Mouse (Mus musculus): ENCODE results near the gene Metrn.
"Not testable (repeated sequence)": the region's sequence is repeated elsewhere in the genome, so short reads cannot be mapped to it uniquely, and the experiment has no call there.

Gene Metrn

DNA sequence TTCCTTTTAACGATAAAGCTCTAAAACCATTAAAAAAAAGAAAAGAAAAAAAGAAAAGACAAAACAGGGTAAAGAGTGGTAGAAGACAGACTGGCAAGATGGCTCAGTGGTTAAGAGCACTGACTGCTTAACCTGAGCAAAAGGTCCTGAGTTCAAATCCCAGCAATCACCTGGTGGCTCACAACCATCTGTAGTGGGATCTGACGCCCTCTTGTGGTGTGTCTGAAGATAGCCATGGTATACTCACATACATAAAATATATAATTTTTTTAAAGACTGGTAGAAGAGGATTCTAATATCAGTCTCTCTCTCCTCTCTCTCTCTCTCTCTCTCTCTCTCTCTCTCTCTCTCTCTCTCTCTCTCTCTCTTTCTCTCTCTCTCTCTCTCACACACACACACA is 10.5 kb upstream of the Metrn start:
- not testable (repeated sequence) for DNase-seq (ENCODE audit: low spot score)

DNA sequence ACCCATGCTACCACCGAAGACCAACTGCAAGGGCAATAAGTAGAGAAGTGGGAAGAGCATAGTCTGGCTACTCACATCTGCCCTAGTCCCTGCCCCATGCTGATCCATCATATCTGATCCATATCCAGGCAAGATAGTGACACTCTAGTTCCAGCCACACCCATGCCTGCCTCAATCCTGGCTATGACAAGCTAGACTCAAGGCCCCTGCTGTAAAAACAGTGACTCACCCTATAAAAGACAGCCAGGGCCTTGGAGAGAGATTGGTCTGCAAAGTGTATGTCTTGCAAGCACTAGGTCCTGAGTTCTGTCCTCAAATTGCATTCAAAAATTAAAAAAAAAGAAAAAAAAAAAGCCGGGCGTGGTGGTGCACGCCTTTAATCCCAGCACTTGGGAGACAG is 9.6 kb upstream of the Metrn start:
- DNase-seq (ENCODE audit: low spot score) = no peak

DNA sequence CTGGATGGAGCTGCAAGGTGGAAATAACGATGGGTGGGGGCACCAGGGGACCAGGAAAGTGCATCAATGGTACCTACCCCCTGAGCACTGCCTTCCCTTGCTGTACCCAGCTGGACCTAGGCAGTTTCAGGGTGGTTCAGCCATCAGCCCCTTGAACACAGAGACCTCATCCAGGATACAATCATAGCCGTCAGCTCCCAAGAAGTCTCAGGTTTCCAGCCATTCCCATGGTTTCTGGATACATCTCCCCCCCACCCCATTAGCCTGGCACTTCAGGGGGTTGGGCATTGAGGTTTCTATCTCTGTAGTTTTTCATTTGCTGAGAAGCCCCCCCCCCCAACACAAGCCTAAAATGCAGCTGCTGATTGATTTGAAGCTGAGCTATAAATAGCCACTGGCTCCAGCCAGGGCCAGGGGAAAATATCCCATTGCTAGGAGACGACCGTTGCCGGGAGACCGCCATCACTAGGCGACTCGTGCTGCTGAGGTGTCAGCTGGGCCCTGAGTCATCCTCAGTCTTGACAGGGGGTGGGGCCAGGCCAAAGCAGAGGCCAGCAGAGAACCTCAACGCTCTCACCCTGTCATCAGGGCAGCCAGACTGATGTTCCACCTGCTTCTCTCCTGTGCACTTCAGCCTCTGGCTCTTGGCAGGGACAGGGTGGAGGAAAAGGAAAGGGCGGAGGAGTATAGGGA is 6.0 kb upstream of the Metrn start:
- DNase-seq (ENCODE audit: low spot score) = peak; percentile 71

DNA sequence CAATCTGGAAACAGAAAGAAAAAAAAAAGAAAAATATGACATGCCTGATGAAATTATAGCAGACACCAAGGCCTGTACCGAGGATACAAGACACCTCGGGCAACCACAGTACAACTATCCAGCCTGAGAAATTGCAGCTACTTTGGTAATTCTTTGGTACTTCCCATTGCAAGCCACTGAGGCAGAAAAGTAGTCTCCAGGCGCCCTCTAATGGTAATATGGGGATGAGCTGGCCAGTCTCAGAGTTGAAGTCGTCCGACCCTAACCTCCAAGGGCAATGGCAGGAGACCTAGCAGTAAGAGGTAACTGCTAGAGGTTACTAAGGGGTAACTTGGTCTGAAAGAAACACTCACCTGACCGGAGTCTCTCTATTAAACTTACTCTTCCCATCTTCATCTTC is 4.1 kb upstream of the Metrn start:
- peak; percentile 70 for DNase-seq (ENCODE audit: low spot score)

DNA sequence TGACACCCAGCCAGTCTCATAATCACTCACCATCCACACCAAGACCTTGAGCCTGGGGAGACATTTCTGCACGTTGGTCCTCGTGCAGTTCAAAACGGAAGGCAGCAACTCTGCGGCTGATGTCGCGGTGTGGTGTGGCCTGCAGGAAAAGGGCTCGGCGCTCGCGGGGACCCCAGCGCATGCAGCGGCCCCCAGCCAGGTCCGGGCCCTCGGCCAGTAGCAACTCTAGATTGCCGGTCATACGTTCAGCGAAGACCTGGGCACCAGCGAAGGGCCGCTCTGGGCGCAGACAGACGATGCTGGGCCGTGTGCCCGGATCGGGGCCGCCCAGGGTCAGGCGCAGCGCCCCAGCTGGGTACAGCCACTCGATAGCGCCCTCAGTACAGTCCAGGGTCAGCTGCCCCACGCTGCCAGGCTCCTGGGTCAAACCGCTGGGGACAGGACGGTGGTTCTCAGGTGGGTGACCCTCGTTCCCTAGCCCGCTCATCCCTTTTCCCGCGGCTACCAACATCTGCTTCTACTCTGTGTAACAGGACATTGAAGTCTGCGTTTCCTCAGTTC is 645 bp downstream of the Metrn start:
- DNase-seq (ENCODE audit: low spot score) = no peak

DNA sequence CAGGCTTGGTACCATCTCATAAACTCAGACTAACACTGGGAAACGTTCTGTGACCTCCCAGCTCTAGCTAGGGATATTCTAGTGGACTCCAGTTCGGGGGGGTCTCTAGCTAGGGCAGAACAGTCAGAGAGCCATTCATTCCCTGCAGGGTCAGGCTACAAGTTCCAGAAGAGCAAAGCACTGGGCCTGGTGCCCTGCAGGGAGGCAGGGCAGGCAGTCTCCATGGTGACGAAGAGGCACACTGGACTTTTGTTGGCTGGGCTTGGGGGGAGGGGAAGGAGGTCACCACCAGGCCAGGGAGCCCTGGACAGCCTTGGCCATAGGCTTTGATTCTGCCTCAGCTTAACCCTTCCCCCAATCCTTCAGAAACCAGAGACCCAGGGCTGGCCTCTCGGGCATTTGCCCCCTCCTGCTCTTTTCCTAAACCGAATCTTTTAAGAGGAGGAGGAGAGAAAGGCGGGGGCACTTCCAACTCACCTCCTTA is 1.3 kb downstream of the Metrn start, which contains the start of gene AC134908.4:
AC134908.4 (minus strand) TSS at position 51 of the 484 bp plus-strand sequence.
- DNase-seq (ENCODE audit: low spot score) = peak; percentile 83

DNA sequence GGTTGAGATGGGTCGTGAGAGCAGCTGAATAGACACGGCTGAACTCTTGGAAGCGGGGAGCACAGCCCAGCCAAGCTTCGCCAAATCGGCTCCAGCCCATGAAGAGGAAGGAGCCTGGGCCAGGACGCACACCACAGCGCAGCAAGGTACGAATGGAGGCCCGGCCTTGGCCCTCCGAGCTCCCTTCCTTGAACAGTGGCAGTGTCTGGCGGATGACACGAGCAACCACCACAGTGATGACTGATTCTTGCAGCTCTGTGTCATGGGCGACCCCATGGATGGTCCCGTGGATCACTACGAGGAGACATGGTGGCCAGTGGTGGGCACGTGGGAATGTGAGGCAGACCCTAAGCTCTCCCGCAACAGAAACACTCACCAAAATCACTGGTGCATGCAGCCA is 1.9 kb downstream of the Metrn start:
- DNase-seq (ENCODE audit: low spot score) = no peak

DNA sequence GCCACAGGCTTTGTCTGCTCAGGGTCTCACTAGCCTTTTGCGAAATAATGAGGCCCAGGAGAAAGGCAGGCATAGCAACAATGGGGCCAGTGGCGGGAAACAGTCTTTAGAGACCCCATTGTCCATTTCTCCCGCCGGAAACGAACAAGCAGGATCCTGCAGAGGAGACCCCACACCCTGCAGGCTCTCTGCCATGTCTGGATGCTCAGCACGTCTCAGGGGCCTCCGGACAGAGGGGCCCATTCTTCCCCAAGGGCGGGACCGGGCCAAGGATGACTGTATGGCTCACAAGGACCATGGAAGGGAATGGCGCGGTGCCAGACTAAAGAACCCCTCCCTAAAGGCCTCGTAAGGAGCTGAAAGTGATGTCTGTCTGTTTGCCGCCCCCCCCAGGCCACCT is 2.7 kb downstream of the Metrn start:
- no peak for DNase-seq (ENCODE audit: low spot score)

DNA sequence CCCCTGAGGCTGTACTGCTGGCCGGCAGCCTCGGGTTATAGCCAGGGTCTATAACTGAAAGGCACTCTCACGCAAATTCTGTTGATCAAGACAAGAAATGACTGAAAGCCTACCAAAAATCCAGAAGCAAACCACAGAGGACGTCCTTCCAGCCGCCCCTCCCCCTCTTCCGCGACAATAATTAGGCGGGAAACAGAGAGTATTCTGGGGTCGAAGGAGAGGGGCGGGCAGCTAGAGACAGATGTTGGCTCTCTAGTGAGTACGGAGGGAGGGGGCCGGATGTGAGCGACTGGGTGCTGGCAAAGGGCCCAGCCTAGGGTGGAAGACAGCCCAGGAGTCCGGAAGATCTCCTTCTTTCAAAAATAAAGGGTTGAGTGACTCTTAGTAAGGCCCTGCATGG is 4.3 kb downstream of the Metrn start, which contains the start of gene Fam173a:
Fam173a (minus strand) TSS at position 287 of the 400 bp plus-strand sequence.
- no peak for DNase-seq (ENCODE audit: low spot score)

DNA sequence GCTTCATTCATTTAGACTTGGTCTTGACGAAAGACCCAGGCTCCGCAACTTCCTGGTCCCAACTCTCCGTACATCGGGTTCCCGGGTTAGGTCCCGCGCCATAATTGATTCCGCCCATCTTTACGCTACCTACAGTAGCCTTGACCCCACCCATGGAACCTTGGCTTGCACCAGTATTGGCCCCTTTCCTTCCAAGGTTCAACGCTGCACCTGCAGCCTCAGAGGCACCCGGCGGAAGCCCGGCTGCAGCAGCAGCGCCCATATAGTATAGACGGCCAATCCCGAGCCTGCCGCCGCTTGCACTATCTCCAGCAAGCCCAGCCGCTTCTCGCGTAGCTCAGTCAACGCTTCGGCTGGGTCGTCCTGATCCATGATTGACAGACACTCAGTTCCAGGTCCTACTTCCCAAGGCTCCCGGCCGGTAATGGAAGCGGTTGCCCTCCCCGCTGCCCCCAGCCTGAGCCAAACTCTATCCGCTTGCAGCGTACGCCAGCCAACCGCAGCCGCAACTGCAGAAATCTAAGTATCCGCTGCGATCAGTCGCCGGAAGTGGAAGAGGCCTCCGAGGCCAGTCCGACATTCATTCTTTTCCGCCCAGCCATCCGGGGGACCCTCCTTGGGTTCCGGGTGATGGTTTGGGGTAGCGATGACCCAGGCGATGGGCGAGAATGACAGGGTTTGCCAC is 5.0 kb downstream of the Metrn start:
- peak; percentile 71 for DNase-seq (ENCODE audit: low spot score)

DNA sequence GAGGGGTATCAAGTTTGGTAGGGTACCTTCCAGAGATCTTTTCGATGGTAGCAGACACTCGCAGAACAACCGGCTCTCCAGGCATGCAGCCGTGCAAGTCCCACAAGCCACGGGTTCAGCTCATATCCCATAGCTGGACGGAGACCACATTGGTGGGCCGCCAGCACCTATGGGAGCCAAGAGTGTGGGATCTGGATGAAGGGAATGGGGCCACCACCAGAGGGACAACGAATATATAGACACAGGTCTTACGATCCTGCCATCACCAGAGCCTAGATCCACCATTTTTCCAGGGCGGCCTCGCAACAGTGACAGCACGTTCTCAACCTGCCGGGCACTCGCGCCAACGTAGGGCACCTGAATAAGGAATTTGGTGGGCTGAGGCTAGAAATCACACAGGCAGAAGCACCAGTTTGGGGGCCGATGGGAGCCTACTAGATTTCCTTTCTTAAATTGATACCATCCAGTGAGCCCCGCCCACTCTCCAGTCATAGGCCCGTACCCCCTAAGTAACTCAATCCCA is 5.6 kb downstream of the Metrn start:
- DNase-seq (ENCODE audit: low spot score) = no peak

DNA sequence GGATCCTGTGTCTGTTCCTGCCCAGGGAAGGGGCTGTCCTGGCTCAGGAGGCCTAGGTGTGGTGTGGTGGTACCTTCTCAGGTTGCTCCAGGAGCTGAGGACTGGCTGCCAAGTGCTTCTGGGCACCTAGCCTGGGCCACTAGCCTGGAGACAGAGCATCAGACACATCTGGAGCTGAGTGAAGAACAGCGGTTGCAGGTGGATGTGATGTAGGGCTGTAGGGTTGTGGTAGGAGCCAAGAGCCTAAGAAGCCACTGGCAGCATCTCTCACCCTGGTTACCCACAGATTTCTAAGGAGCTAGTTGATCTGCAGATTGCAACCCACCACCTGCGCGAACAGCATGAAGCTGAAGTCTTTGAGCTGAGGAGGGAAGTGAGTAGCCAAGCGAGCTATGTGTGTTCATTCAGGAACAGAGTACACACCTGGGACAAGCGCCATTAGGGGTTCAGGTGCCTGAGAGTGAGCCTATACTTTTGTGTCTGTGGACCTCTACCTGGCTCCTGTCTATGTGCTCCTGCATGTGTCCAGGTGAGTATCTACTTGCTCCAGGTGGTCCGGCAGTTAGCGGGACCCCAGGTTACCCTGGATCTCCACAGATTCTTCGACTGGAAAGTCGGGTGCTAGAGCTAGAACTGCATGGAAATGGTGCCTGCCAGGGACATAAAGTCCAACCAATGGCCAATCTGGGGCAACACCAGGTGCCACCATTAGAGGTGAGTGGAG is 10.0 kb downstream of the Metrn start:
- DNase-seq (ENCODE audit: low spot score) = no peak

DNA sequence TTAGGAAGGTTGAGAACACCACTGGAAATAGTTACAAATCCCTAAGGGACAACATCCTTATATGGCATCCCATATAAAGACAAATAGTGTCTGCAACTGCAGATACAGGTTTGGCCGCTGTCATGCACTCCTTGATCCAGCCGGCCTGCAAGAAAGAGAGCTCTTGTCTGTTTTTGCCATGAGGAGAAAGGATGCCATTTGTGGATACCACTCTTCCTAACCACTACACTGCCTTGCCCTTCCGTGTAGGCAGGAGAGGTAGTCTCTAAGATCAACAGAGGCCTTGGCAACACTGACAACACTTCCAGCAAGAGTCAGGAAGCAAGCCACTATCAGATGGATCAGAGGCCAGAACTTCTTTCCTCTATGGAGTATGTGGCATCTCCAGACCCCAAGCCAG is 10.7 kb downstream of the Metrn start, which contains the start of gene Ccdc78:
Ccdc78 (plus strand) TSS at position 301 of the 400 bp plus-strand sequence.
- no peak for DNase-seq (ENCODE audit: low spot score)

DNA sequence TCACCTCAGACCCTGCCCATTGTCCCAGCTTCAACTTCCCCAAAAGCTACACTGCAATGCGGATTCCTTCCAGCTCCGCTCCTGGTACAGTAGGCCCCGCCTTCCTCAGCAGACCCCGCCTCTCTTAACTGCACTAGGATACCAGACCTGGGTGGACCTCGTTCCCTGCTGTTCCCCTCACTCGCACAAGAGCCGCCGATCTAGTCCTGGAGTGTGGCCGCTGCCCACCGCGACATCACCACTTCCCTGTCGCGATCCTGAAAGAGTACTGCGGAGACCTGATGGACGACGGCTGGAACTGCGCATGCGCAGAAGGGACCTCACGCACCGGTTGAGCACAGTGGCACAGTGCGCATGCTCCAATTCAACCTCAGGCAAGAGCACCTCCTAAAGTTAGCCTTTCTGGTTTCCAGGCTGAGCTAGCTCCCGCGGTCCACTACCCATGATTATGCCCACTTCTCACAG is 11.6 kb downstream of the Metrn start, which contains the start of gene Haghl:
Haghl (minus strand) TSS at position 393 of the 465 bp plus-strand sequence.
- DNase-seq (ENCODE audit: low spot score) = peak; percentile 94

DNA sequence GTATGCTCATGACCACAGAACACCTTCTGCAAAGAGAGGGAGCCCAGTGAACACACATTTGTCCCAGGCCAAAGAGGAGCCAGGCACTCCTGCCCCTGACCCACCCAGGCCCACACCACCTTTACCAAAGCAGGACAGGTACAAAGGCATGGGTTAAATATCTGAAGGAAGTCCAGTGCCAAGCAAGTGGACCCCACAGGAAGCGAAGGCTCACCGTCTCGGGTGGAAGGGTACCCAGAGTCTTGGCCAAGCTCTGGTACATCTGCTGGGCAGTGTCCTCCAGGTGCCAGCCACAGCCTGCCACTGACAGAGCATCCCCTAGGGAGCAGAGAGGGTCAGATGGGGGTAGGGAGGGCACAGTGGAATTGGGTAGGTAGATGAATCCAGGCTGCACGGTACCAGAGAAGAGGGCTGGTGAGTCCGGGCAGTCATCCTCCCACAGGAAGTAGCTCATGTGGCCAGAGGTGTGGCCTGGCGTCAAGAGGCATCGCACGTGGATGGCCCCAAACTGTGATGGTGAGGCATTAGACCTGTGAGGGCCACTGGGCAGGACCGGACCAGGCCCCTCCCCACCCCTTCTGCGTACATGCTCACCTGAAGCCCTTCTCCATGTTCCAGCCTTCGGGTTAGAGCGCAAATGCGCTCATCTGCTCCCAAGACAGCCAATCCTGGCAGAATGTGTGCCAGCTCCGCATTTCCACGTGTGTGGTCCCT is 12.9 kb downstream of the Metrn start:
- no peak for DNase-seq (ENCODE audit: low spot score)

DNA sequence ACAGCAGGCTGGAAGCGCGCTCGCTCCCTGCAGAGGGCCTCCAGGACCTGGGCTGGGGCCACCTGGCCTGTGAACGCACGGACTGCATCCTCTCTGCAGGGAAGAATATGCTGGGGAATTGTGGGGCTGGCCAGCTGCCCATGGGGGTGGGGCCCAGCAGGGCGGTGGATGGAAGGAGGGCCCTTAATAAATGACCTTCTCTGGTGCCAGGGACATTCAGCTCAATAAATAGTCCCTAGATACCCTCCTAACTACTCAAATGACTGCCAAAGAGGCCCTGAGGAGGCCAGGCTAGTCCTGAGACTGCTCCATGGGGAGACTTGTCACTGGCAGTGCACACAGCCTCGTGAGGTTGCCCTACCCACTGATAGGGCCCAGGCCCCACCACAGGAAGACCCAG is 13.8 kb downstream of the Metrn start:
- DNase-seq (ENCODE audit: low spot score) = no peak

DNA sequence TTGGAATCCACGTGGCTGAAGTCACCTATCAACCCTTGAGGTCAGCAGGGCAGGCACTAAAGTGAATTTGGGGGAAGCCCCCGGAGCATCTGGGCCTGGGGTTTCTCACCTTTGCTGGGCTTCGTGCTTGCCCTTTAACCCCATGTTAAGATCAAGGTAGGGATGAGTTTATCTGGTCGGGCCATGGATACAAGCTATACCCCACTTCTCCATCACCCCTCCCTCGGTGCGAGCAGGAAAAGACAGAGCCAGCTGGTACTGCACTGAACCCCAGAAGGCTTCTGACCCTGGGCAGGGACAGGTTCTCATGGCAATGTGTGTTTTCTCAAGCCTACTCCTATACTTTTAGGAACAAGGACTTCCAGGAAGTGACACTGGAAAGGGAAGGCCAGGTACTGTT is 15.6 kb downstream of the Metrn start:
- no peak for DNase-seq (ENCODE audit: low spot score)

DNA sequence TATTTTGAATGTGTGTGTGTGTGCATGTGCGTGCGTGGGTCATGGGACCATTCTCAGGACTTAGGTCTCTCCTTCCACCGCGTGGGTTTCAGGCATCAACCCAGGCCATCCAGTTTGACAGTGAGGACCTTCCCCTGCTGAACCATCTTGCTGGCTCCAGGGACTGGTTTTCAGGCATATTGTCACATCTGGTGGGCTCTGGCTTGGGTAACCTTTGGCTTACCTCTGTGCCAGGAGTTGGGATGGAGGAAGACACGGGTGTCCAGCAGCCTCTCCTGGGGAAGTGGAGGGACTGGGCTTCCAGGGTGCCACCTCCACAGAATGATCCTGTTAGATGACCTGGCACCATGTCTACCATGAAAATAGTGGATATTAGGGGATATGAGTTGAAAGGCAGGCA is 19.0 kb downstream of the Metrn start:
- DNase-seq (ENCODE audit: low spot score) = no peak

DNA sequence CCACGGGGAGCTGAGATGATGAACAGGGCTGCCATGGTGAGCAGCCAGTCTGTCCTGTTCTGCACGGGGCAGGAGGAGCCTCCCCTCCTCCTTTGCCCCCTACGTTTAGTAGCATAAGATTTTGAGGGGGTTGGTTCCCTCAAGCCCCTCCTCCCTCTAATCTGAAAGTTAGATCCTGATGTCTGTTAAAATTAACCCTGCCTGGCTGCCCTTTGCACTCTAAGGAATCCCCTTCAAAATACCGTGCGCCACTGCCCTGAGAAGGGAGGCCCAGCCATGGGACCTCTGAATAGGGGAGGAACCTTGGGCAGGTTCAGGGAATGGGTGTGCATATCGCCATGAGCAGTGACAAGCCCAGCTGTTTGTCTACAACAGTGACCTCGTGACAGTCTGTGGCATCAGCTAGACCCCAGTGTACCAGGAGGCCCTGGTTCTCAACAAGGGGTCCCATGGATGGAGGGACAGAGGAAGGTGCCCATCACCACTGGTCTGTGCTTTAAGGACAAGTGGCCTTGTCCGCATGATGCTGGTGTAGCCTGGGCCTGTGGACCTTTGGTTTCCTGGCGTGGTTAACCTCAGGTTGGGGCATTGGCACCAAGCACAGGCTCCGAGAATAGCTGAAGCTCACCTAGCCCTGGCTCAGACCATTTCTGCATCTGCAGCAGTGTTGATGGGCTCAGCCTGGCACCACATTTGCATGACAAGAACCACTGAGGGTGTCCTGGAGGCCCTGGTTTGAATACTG is 21.4 kb downstream of the Metrn start:
- DNase-seq (ENCODE audit: low spot score) = no peak

DNA sequence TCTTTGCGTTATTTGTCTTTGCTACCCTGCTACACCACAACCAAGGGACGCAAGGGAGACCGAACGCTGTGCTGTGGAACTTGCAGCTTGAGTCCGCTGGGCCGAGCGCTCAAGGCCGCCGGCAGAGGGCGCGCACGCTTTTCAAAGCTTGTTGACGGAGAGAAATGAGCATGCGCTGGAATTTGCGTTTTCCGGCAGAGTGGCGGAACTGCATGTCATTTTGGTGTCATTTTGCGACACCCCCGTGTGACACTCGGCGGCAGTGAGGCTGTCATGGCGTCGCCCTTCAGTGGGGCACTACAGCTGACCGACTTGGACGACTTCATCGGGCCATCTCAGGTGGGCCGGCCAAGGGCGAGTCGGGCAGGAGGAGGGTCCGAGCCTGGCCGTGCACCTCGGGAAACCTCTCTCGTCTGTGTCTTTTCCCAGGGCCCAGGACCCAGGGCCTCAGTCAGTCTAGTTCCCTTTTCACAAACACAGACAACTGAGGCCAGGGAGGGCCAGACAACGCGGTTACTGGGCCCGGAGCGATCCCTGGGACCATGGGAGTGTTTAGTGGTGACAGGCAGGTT is 23.3 kb downstream of the Metrn start, which contains the start of gene Narfl:
Narfl (plus strand) TSS at position 228 of the 572 bp plus-strand sequence.
- peak; percentile 95 for DNase-seq (ENCODE audit: low spot score)

All from left cerebral cortex, adult 11 months (tissue).